Mouse (Mus musculus): Measurements from ENCODE around the gene Npnt.

Gene Npnt

GRCm38 (mm10) chr3:132939006-132939405, 11.1 kb downstream of the Npnt start:
- in situ Hi-C loops (cut with MboI, MseI): no loop called here

- in situ Hi-C loops (cut with MboI, MseI): no loop called here
These were observed 15.4 kb downstream of the Npnt start for GRCm38 (mm10) chr3:132934649-132935048.

- in situ Hi-C loops (cut with MboI, MseI): no loop called here
These were observed 18.6 kb downstream of the Npnt start for GRCm38 (mm10) chr3:132931526-132931925.

GRCm38 (mm10) chr3:132929866-132930265, 20.2 kb downstream of the Npnt start:
- in situ Hi-C loops (cut with MboI, MseI): no loop called here

GRCm38 (mm10) chr3:132928186-132928585, 21.9 kb downstream of the Npnt start:
- in situ Hi-C loops (cut with MboI, MseI): no loop called here

GRCm38 (mm10) chr3:132919798-132920197, 30.3 kb downstream of the Npnt start:
- in situ Hi-C loops (cut with MboI, MseI): loop anchor here (25.0 kb wide), 1 partner anchor 1318 kb away; the partner anchor contains the start of gene Cxxc4

- in situ Hi-C loops (cut with MboI, MseI): loop anchor here (25.0 kb wide), 1 partner anchor 1318 kb away; the partner anchor contains the start of gene Cxxc4
These were observed 30.9 kb downstream of the Npnt start for GRCm38 (mm10) chr3:132919240-132919639.

- in situ Hi-C loops (cut with MboI, MseI): loop anchor here (25.0 kb wide), 1 partner anchor 1320 kb away; the partner anchor contains the start of gene Cxxc4
These were observed 32.6 kb downstream of the Npnt start for GRCm38 (mm10) chr3:132917356-132918090.

GRCm38 (mm10) chr3:132915661-132916060, 34.4 kb downstream of the Npnt start:
- in situ Hi-C loops (cut with MboI, MseI): loop anchor here (25.0 kb wide), 1 partner anchor 1322 kb away; the partner anchor contains the start of gene Cxxc4

- in situ Hi-C loops (cut with MboI, MseI): loop anchor here (25.0 kb wide), 1 partner anchor 1325 kb away; the partner anchor contains the start of gene Cxxc4
These were observed 37.7 kb downstream of the Npnt start for GRCm38 (mm10) chr3:132912420-132912819.

GRCm38 (mm10) chr3:132911716-132912115, 38.4 kb downstream of the Npnt start:
- in situ Hi-C loops (cut with MboI, MseI): loop anchor here (25.0 kb wide), 1 partner anchor 1326 kb away; the partner anchor contains the start of gene Cxxc4

- in situ Hi-C loops (cut with MboI, MseI): loop anchor here (25.0 kb wide), 1 partner anchor 1327 kb away; the partner anchor contains the start of gene Cxxc4
These were observed 39.4 kb downstream of the Npnt start for GRCm38 (mm10) chr3:132910727-132911126.

GRCm38 (mm10) chr3:132909736-132910135, 40.4 kb downstream of the Npnt start:
- in situ Hi-C loops (cut with MboI, MseI): loop anchor here (25.0 kb wide), 1 partner anchor 1328 kb away; the partner anchor contains the start of gene Cxxc4

- in situ Hi-C loops (cut with MboI, MseI): loop anchor here (25.0 kb wide), 1 partner anchor 1330 kb away; the partner anchor contains the start of gene Cxxc4
These were observed 42.4 kb downstream of the Npnt start for GRCm38 (mm10) chr3:132907506-132908203.

- in situ Hi-C loops (cut with MboI, MseI): loop anchor here (25.0 kb wide), 1 partner anchor 1332 kb away; the partner anchor contains the start of gene Cxxc4
These were observed 44.7 kb downstream of the Npnt start for GRCm38 (mm10) chr3:132905224-132905930.

GRCm38 (mm10) chr3:132903386-132903785, 46.7 kb downstream of the Npnt start:
- in situ Hi-C loops (cut with MboI, MseI): loop anchor here (25.0 kb wide), 1 partner anchor 1334 kb away; the partner anchor contains the start of gene Cxxc4

- in situ Hi-C loops (cut with MboI, MseI): loop anchor here (25.0 kb wide), 1 partner anchor 1334 kb away; the partner anchor contains the start of gene Cxxc4
These were observed 47.2 kb downstream of the Npnt start for GRCm38 (mm10) chr3:132902921-132903320.

GRCm38 (mm10) chr3:132902206-132902605, 47.9 kb downstream of the Npnt start:
- in situ Hi-C loops (cut with MboI, MseI): loop anchor here (25.0 kb wide), 1 partner anchor 1335 kb away; the partner anchor contains the start of gene Cxxc4

- in situ Hi-C loops (cut with MboI, MseI): no loop called here
These were observed 52.2 kb downstream of the Npnt start for GRCm38 (mm10) chr3:132897891-132898290.

GRCm38 (mm10) chr3:132897390-132897789, 52.7 kb downstream of the Npnt start:
- in situ Hi-C loops (cut with MboI, MseI): no loop called here

- in situ Hi-C loops (cut with MboI, MseI): no loop called here
These were observed 56.0 kb downstream of the Npnt start for GRCm38 (mm10) chr3:132894086-132894485.

Data from regulatory T cell (primary cell).